ENCODE assay signal across 25 mouse cellular contexts in genomic region chr2:146172106-146172505, GRCm38 (mm10). TPM values are rescaled to one million over a fixed set of nuclear protein-coding genes. Genes with fewer than 3 reads are reported as not detected.
"Had no signal": no experiment of that assay in that cellular context is flagged by ENCODE, and none has a peak within 500 bp of the region (broad histone marks: within the 10 kb centered on the region; RNA-seq: fewer than 3 reads in every experiment).

No protein-coding gene starts in this region.

- DNase-seq: kidney, adult 9 months; kidney, postnatal 14 days; kidney, postnatal 4 days; liver, embryonic 13.5 days; lung, adult 2 months; lung, postnatal 14 days; lung, postnatal 4 days; right cerebral cortex, adult 18-20 months; right cerebral cortex, postnatal 14 days; right cerebral cortex, postnatal 4 days; thymus, adult 2 months; thymus, postnatal 25 days had no signal

- H3K36me3 ChIP-seq: liver, embryonic 13.5 days; midbrain, embryonic 12.5 days; midbrain, embryonic 15.5 days; neural tube, embryonic 13.5 days had no signal

- H3K4me1 ChIP-seq: liver, embryonic 13.5 days; midbrain, embryonic 15.5 days had no signal

- H3K9me3 ChIP-seq: liver, embryonic 13.5 days; midbrain, embryonic 12.5 days; midbrain, embryonic 15.5 days; neural tube, embryonic 13.5 days had no signal

- H3K9ac ChIP-seq: liver, embryonic 13.5 days; midbrain, embryonic 12.5 days; midbrain, embryonic 15.5 days; neural tube, embryonic 13.5 days had no signal

- ATAC-seq: midbrain, embryonic 15.5 days had no signal

- H3K27ac ChIP-seq: liver, embryonic 13.5 days; midbrain, embryonic 12.5 days; midbrain, embryonic 15.5 days; neural tube, embryonic 13.5 days; stomach, postnatal 0 days had no signal

- H3K4me3 ChIP-seq: liver, embryonic 13.5 days; midbrain, embryonic 12.5 days; midbrain, embryonic 15.5 days; myocyte; neural tube, embryonic 13.5 days had no signal

- H3K4me2 ChIP-seq: liver, embryonic 13.5 days; midbrain, embryonic 12.5 days; midbrain, embryonic 15.5 days; neural tube, embryonic 13.5 days had no signal

- H3K27me3 ChIP-seq: liver, embryonic 13.5 days; midbrain, embryonic 12.5 days; midbrain, embryonic 15.5 days; neural tube, embryonic 13.5 days had no signal

RNA-seq across cellular contexts. Expression of gene Insm1, which starts 49.6 kb away (rescaled TPM):
- total RNA-seq: liver, adult 2 months; megakaryocyte progenitor cell, adult 5-6 weeks; megakaryocyte-erythroid progenitor cell, adult 5-6 weeks; monocyte, adult 5-6 weeks; neutrophil, adult 5-6 weeks had no signal
- polyA plus RNA-seq: kidney, embryonic 16.5 days; liver, embryonic 13.5 days; liver, embryonic 16.5 days; lung, embryonic 16.5 days; myocyte had no signal
